Mouse (Mus musculus): ENCODE data around the gene Gm43191. TPM values are rescaled to one million over a fixed set of nuclear protein-coding genes. Genes with fewer than 3 reads are reported as not detected.

Gm43191 gene
- not detected in 2 replicates for polyA plus RNA-seq (2016; fragmentation: Nextera tagmentation; extraction: Ambion mirVana)

GRCm38 (mm10) chr3:116681160-116681559, at the start of gene Gm43191:
TSS of gene Gm43191 (minus strand) at chr3:116681260.
- H3K4me3 ChIP-seq = no peak within 1 kb of the TSS
- DNase-seq (ENCODE audit: low spot score) = no peak
- peaks cover 17% of the 10 kb centered on the region for H3K36me3 ChIP-seq (replicated peaks)
- no peaks in the 10 kb centered on the region for H3K9me3 ChIP-seq
- no peaks in the 10 kb centered on the region for H3K27me3 ChIP-seq (replicated peaks; ENCODE audit: low read depth, poor library complexity, severe bottlenecking)
- no peak within 1 kb of the TSS for H3K27ac ChIP-seq (replicated peaks)
- H3K4me1 ChIP-seq = no peaks in the 10 kb centered on the region
- 90% methylated on average over 1 of the region's 1 CpGs for WGBS

DNA sequence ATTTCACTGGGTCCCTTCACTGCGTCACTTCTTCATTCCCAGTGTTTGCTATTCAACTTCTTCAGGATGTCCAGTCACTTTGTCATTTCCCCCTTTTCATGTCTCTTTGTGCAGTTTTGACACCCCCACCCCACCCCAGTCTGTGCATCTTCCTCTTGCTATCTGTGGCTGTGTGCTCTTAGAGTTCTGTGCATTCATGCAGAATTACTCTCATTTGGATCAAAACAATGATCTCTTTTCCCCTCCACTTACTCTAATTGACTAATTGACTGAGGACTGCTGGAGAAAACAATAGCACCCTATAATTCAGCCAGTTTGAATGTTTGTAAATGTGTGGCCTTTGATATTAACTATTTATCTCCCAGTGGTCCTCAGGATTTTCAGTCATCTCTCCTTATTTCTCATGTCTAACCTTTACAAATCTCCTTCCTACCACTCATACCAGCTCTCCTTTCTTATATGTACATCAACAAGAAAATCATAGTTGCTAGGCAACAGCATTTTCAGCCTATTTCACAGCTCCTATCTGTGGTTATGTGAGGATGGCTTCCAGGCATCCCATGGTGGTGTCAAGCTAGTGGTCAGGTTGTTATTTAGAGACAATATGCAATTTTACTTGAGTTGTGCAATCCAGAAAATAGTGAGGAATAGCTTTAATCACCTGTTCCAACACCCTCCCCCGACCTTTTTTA, 48.6 kb upstream of the Gm43191 start:
- no peak for DNase-seq (ENCODE audit: low spot score)
- Histone ChIP-seq H3K27me3 (replicated peaks; ENCODE audit: low read depth, poor library complexity, severe bottlenecking) (no peaks in the 10 kb centered on the region), H3K36me3 (replicated peaks) (no peaks in the 10 kb centered on the region), H3K4me1 (no peaks in the 10 kb centered on the region), H3K27ac (replicated peaks) (no peak overlapping the region), H3K4me3 (no peak overlapping the region), H3K9me3 (no peaks in the 10 kb centered on the region)
- 74% methylated on average over 2 of the region's 2 CpGs for WGBS

DNA sequence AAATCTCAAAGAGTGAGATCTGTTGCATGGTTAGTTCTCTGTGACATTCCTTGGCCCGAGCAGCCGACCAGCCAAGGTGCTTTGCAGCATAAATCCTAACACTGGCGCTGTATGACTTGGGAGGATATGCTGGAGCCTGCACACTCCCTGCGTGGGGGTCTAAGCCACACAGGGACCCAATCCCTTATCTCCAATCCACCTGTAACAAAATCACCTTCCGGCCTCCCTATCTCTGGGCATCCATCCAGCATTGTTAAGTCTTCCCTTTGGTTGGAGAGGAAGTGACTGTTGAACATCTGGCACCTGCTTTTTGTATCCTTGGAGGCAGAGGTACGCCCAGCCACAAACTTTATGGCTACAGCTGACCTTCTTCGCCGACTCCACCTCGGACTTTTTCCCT, 45.7 kb upstream of the Gm43191 start:
- Histone ChIP-seq H3K4me1 (peaks cover 6% of the 10 kb centered on the region), H3K9me3 (no peaks in the 10 kb centered on the region), H3K4me3 (no peak overlapping the region), H3K36me3 (replicated peaks) (no peaks in the 10 kb centered on the region), H3K27ac (replicated peaks) (no peak overlapping the region), H3K27me3 (replicated peaks; ENCODE audit: low read depth, poor library complexity, severe bottlenecking) (no peaks in the 10 kb centered on the region)
- DNase-seq (ENCODE audit: low spot score) = no peak
- 75% methylated on average over 9 of the region's 9 CpGs for WGBS

DNA sequence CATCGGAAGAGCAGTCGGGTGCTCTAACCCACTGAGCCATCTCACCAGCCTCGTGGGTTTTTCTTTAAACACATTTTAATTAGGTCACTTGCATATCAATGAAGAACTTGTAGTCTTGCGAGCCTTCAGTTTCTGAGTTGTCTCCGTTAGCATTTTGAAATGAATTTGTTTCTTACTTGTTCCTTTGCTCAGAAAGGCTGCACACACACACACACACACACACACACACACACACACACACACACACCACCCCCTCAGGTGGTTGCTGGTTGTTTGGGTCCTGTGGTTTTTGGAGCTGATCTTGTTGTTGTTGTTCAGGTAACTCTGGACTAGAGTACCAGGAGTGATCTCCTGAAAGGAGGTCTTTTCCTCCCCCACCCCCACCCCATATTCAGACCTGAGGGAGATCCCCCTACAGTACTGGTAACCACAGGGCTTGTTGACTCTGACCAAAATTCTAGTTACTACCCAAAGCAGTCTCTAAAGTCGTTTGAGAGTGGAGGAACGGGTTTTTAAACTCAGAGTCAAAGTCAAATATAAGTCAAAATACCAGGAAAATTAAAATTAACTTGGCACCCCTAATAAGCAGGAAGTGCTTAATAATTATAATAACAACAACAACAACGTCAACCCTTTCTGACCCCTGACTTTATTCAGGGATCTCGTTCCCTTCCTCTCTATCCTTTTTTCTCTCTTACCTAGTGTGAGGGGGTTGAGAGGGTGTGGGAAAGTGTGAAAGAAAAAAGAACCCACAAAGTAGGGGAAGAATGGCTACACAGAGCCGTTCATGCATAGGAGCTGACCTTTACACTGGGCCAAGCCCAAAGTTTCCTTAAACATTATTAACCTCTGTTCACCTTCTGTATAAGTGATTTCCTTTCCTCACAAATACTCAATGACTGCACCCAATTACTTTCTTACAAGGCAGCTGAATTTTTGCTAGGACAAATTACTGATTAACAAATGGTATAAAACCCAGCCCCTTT, 42.7 kb upstream of the Gm43191 start:
- Histone ChIP-seq H3K4me1 (peaks cover 6% of the 10 kb centered on the region), H3K27me3 (replicated peaks; ENCODE audit: low read depth, poor library complexity, severe bottlenecking) (no peaks in the 10 kb centered on the region), H3K4me3 (no peak overlapping the region), H3K27ac (replicated peaks) (no peak overlapping the region), H3K9me3 (no peaks in the 10 kb centered on the region), H3K36me3 (replicated peaks) (no peaks in the 10 kb centered on the region)
- 54% methylated on average over 10 of the region's 10 CpGs for WGBS
- DNase-seq (ENCODE audit: low spot score) = no peak

GRCm38 (mm10) chr3:116722980-116723379, 41.9 kb upstream of the Gm43191 start:
- peaks cover 6% of the 10 kb centered on the region for H3K4me1 ChIP-seq
- 77% methylated on average over 4 of the region's 4 CpGs for WGBS
- no peak overlapping the region for H3K27ac ChIP-seq (replicated peaks)
- H3K27me3 ChIP-seq (replicated peaks; ENCODE audit: low read depth, poor library complexity, severe bottlenecking) = no peaks in the 10 kb centered on the region
- DNase-seq (ENCODE audit: low spot score) = no peak
- H3K4me3 ChIP-seq = no peak overlapping the region
- H3K36me3 ChIP-seq (replicated peaks) = no peaks in the 10 kb centered on the region
- no peaks in the 10 kb centered on the region for H3K9me3 ChIP-seq

DNA sequence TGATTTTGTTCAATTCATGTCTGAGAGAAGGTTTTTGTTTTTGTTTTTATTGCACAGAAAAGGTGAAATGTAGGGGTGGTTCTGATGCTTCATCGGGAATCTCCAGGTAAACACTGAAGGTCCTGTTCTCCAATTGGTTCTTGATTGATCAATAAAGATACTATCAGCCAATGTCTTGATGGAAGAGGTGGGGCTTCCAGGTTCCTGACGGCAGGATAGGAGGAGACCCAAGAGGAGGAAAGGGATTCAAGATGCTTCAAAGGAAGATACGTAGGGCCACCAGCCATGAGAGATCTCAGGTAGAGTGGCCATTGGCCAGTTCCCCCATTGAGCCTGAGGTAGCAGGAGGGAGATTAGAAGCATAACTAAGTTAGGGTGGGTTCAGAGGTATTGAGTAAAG, 37.9 kb upstream of the Gm43191 start:
- H3K9me3 ChIP-seq = no peaks in the 10 kb centered on the region
- H3K4me1 ChIP-seq = peaks cover 3% of the 10 kb centered on the region
- no peaks in the 10 kb centered on the region for H3K36me3 ChIP-seq (replicated peaks)
- 72% methylated on average over 3 of the region's 3 CpGs for WGBS
- H3K4me3 ChIP-seq = no peak overlapping the region
- no peak overlapping the region for H3K27ac ChIP-seq (replicated peaks)
- H3K27me3 ChIP-seq (replicated peaks; ENCODE audit: low read depth, poor library complexity, severe bottlenecking) = peaks cover 2% of the 10 kb centered on the region; the same call in 1 of the 2 replicates
- DNase-seq (ENCODE audit: low spot score) = no peak

DNA sequence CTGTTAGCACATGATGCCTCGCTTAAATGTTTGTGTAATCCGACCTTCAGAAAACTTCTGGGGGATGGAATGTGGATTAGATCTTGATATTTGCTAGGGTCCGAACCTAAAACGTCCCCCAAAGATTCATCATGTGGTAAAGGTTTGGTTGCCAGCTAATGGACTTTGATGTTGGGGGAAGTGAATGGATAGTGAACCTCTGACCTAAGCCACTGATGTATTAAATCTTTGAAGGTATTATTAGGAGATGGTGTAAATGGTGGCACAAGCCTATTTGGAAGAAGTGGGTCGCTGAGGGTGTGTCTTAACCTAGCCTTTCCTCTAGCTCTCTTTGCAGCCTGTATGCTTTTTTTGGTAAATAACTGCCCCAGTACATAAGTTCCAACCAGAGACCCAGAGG, 32.0 kb upstream of the Gm43191 start:
- Histone ChIP-seq H3K27ac (replicated peaks) (no peak overlapping the region), H3K36me3 (replicated peaks) (no peaks in the 10 kb centered on the region), H3K27me3 (replicated peaks; ENCODE audit: low read depth, poor library complexity, severe bottlenecking) (peaks cover 15% of the 10 kb centered on the region), H3K4me1 (peaks cover 22% of the 10 kb centered on the region), H3K9me3 (no peaks in the 10 kb centered on the region), H3K4me3 (peak overlapping the region; percentile 96)
- no peak for DNase-seq (ENCODE audit: low spot score)
- WGBS = 30% methylated on average over 5 of the region's 5 CpGs

DNA sequence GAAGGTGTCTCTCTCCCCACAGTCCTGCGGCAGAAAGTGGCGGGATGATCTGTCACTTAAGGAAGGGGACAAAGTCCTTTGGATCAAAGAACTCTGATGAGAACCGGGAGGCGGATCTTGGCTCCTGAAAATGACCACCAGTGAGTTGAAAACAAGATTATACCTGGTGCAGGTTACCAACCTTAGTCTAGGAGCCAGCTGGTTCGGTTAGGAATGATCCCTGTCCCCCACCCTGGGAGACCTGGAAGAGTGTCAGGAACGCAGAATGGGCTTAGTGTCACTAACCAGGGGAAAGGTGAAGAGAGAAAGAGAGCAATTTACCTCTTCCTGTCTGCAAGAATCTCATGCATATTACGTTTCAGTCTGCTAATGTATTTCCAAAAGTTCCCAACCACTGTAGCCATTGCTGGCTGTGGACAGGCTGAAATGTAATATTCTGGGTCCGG, 31.4 kb upstream of the Gm43191 start, which contains the start of gene Slc35a3:
TSS of gene Slc35a3 (minus strand) at position 396 of the 446 bp plus-strand sequence.
- no peaks in the 10 kb centered on the region for H3K9me3 ChIP-seq
- peak within 1 kb of the TSS; percentile 89 for H3K27ac ChIP-seq (replicated peaks)
- peaks cover 22% of the 10 kb centered on the region for H3K4me1 ChIP-seq
- H3K36me3 ChIP-seq (replicated peaks) = no peaks in the 10 kb centered on the region
- peak within 1 kb of the TSS; percentile 96 for H3K4me3 ChIP-seq
- no peak for DNase-seq (ENCODE audit: low spot score)
- H3K27me3 ChIP-seq (replicated peaks; ENCODE audit: low read depth, poor library complexity, severe bottlenecking) = peaks cover 15% of the 10 kb centered on the region
- WGBS = 3% methylated on average over 8 of the region's 8 CpGs

DNA sequence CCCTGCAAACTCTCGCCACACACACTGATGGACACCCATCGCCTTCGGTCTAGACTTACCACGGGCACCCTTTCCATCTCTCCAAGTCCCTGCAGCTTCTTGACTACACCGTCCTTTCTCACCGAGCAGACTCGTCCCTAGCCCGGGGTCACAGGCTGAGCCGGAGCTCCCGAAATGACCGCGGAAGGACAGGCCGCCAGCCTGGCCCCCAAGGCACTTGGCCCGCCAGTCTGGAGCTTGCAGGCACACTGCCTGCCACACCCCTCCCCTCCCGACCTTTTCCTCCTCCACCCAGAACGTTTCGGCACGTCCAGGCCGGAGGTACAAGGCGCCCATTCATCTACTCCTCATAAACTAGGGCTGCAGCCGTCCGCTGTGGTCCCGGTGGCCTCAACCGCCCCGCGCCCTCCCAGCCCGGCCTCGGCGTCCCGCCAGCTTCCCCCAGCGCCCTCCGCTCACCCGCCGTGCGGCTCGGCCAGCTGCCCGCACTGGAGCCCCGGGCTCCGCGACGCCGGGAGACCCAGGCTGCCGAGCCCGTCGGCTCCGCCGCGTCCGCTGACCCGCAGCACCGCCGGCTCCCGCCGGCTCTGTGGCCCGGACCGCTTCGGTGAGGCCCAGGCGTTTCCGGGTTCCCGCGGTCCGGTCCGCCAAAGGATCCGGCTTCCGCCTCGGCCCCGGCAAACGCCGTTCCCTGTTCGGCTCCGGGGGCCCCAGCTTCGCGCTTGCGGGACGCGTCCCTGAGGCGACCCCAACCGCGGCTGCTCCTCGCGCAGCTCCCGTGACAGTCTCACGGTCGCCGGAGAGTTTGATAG, 30.8 kb upstream of the Gm43191 start:
- Histone ChIP-seq H3K27ac (replicated peaks) (peak overlapping the region; percentile 89), H3K9me3 (no peaks in the 10 kb centered on the region), H3K4me1 (peaks cover 22% of the 10 kb centered on the region), H3K27me3 (replicated peaks; ENCODE audit: low read depth, poor library complexity, severe bottlenecking) (peaks cover 15% of the 10 kb centered on the region), H3K36me3 (replicated peaks) (no peaks in the 10 kb centered on the region), H3K4me3 (peak overlapping the region; percentile 96)
- peak; percentile 82 for DNase-seq (ENCODE audit: low spot score)
- under 1% methylated on average over 85 of the region's 85 CpGs for WGBS

DNA sequence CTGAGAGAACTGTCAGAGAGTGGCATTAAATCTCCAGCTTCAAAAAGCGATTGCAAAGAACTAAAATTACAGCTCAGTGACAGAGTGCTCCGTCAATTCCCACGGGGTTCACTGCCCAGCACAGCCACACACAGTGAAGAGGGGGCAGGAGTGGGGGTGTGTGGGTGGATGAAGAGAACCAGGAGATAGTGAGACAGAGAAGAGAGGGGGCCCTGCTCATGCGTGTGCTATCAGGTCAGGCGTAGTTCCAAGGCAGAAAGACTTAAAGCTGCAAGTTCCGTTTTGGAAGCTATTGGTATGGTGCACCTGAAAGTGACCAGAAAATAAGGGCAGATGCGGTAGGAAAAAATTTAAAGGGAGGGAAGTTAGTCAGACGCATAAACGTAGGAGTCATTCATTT, 29.9 kb upstream of the Gm43191 start:
- Histone ChIP-seq H3K4me3 (peak overlapping the region; percentile 96), H3K4me1 (peaks cover 22% of the 10 kb centered on the region), H3K27me3 (replicated peaks; ENCODE audit: low read depth, poor library complexity, severe bottlenecking) (peaks cover 15% of the 10 kb centered on the region), H3K36me3 (replicated peaks) (no peaks in the 10 kb centered on the region), H3K9me3 (no peaks in the 10 kb centered on the region), H3K27ac (replicated peaks) (no peak overlapping the region)
- peak; percentile 13 for DNase-seq (ENCODE audit: low spot score)
- 57% methylated on average over 9 of the region's 9 CpGs for WGBS

DNA sequence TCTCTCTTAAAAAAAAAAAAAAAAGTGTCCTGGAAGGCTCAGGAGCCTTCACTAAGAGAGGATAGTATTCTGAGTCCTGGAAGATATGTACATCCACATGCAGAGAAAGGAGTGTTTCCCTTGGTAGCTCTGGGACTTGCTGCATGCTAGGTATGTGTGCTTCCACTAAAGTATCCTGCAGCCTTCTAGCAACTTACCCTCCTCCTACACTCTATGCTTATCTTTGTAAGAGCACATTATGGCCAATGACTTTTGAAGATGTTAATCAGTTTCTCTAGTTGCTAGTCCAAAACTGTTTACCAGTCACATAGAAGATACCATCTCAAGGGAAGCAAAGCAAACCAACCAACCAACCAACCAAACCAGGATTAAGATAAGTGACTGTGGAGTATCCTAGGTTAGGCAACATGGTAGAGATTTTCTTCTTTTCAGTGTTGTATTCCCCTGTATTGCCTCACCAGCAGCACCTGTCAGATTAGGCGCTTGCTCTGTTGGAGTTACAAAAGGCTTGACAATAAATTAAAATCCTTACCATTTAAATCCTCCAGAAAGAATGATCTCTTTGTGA, 24.7 kb upstream of the Gm43191 start:
- no peak for DNase-seq (ENCODE audit: low spot score)
- Histone ChIP-seq H3K36me3 (replicated peaks) (no peaks in the 10 kb centered on the region), H3K9me3 (no peaks in the 10 kb centered on the region), H3K27ac (replicated peaks) (no peak overlapping the region), H3K4me1 (peaks cover 8% of the 10 kb centered on the region), H3K27me3 (replicated peaks; ENCODE audit: low read depth, poor library complexity, severe bottlenecking) (no peaks in the 10 kb centered on the region), H3K4me3 (no peak overlapping the region)
- 85% methylated on average over 1 of the region's 1 CpGs for WGBS

DNA sequence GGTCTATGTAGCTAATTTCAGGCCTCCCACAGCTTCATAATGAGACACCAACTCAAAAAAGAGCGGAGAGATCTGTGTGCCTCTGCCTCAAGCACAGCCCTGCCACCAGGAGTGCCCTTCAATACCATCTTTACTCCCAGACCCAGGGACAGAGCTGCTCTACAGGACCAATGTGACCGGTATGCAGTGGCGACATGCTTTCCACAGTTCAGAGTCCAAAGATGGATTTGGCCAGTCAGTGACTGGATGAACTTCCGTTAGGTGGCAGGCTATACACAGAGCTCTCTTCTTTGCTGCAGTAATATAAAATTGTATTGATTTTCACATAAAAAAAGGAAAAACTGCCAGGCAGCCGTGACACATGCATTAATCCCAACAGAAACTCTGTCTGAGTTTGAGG, 22.8 kb upstream of the Gm43191 start:
- peaks cover 4% of the 10 kb centered on the region for H3K4me1 ChIP-seq
- no peaks in the 10 kb centered on the region for H3K27me3 ChIP-seq (replicated peaks; ENCODE audit: low read depth, poor library complexity, severe bottlenecking)
- H3K9me3 ChIP-seq = no peaks in the 10 kb centered on the region
- no peaks in the 10 kb centered on the region for H3K36me3 ChIP-seq (replicated peaks)
- no peak for DNase-seq (ENCODE audit: low spot score)
- WGBS = 94% methylated on average over 5 of the region's 5 CpGs
- no peak overlapping the region for H3K4me3 ChIP-seq
- H3K27ac ChIP-seq (replicated peaks) = no peak overlapping the region
